Mouse (Mus musculus): ENCODE data around the gene Ints13.

DNA sequence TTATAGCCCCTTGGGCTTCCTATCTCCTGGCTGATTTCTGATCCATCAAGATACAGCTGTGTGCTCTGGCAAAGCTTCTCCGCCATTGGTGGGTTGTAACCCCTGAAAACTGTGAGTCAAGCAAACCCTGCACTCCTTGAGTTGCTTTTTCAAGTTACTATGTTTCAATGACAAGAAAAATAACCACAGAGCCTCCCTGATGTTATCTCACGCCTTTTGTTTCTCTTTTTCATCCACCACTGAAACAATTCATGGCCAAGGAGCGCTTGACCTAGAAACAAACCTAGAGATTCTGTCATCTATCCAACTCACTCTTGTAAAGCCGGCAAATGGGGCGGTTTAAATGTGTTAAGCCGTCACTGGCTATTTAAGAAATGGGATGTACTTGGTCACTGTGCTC lies 61.7 kb downstream of the Ints13 start:
- no peak for TF ChIP-seq UBTF (IDR thresholded peaks at IDR 0.05; ENCODE audit: low read depth, low read length)
- TF ChIP-seq GABPA (IDR thresholded peaks at IDR 0.05; ENCODE audit: insufficient replicate concordance, low read depth, low read length): no peak
- TF ChIP-seq HCFC1 (IDR thresholded peaks at IDR 0.05; ENCODE audit: low read depth, low read length): no peak
- TF ChIP-seq JUND (conservative IDR thresholded peaks at IDR 0.05; ENCODE audit: low read depth, low read length): no peak

All from CH12.LX (cell line).